Mouse (Mus musculus): Measurements from ENCODE around the gene Aunip.

DNA sequence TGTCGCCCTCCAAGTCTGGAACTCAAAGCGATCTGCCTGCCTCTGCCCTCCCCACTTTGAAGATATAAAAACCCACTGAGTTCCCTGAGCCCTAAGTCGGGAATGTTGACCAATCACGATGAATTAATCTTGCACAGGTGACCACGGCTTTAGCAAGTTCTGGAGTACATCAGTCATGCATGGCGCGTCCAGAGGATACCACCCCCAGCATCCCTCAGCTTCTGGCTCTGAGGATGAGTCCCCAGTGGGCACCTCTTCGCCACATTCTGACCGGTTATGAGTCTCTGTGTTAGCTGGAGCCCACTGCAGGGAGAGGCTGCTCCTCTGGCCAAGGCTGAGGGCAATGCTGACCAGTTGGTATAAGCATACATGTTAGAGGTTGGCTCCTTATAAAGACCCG, 26.6 kb upstream of the Aunip start:
- no peak for TF ChIP-seq CTCF (IDR thresholded peaks at IDR 0.05; ENCODE audit: low read depth, low read length)
- no peak for TF ChIP-seq POLR2A (IDR thresholded peaks at IDR 0.05; ENCODE audit: extremely low read depth, insufficient read depth, low read length)
